Mouse (Mus musculus) lung, adult 2 months (tissue): ENCODE results near the gene Raf1. TPM values are rescaled to one million over a fixed set of nuclear protein-coding genes. Genes with fewer than 3 reads are reported as not detected.
A peak's percentile ranks its signal among the peaks of the same experiment; 100 is the strongest.

ENCODE experiments used
- DNase-seq: peaks from one replicate; pipeline ENCODE4 v3.0.0; 2022
- H3K4me1 ChIP-seq: fragments of 200-500 bp; 2 replicates; pipeline ENCODE4 v1.6.1; 2011; ENCODE audit warnings: low read length; ENCODE audit not compliant: control insufficient read depth, insufficient read depth
- H3K4me3 ChIP-seq: fragments of 200-500 bp; replicated peaks from 2 replicates; pipeline ENCODE3; 2011; ENCODE audit warnings: low read depth, mild to moderate bottlenecking, control low read depth, low read length; ENCODE audit errors: extremely low read depth
- CTCF ChIP-seq: fragments of 200-500 bp; IDR thresholded peaks from 2 replicates; pipeline ENCODE4 v1.5.1; 2011; ENCODE audit warnings: mild to moderate bottlenecking, low read length, control low read depth; ENCODE audit not compliant: insufficient read depth
- POLR2A ChIP-seq: fragments of 200-500 bp; IDR thresholded peaks from 2 replicates; pipeline ENCODE4 v1.6.1; 2011; ENCODE audit warnings: low read depth, mild to moderate bottlenecking, control low read depth, low read length, borderline replicate concordance; ENCODE audit errors: extremely low read depth
- WGBS: fragments of 180-500 bp; shearing (Covaris S2); methylation state at CpG from one replicate; pipeline ENCODE4 v1.1.7; 2018; 5-methylcytosine and 5-hydroxymethylcytosine counted together
- polyA plus RNA-seq: library from polyadenylated mRNA; depleted of rRNA; stranded (reverse); fragments of >200 nt; gene quantifications from 2 replicates; pipeline ENCODE4 v1.2.3, GENCODE M21; 2012; rRNA removed

Raf1 gene
- 98.6 and 131 TPM in 2 replicates for polyA plus RNA-seq

DNA sequence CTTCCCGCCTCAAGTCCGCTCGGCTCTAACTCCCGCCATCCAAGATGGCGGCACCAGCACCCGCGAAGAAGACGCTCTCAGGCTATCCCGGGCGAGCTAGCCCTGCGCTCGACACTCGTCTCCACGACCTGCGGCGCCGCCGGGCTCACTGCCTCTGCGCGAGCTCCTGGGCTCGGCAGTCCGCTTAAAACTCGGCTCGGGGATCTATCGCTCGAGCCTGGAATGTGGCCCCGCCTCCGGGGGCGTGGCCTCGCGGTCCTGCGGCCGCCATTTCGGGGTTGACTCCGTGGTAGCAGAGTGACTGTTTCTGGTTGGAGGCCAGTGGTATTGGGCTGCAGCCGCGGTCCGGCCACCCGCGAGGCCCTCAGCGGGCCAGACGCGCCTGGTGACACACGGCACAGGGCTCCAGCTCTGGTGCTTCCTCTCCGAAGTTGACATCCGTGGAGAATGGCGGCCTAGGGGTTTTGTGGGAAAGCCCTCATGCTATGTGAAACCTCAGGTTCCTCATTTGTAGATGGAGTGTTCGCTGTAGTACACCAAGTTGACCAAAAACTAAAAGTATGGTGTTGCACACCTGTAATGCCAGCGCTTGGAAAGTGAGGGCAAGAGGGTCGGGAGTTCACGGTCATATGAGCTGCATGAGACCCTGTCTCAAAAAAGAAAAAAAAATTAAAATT is at the start of gene Raf1:
Gene Raf1, minus strand, starts transcription at position 184 of the 677 bp plus-strand sequence.
- WGBS: 1% methylated on average over 51 of the region's 51 CpGs
- no peak for TF ChIP-seq CTCF
- TF ChIP-seq POLR2A: peak; percentile 85
- DNase-seq: peak; percentile 97
- peak within 1 kb of the TSS; percentile 99 for H3K4me3 ChIP-seq
- peaks cover 11% of the 10 kb centered on the region for H3K4me1 ChIP-seq

GRCm38 (mm10) chr6:115722246-115722645 is 45.8 kb upstream of the Raf1 start:
- 56% methylated on average over 5 of the region's 5 CpGs for WGBS
- Histone ChIP-seq H3K4me3 (no peak overlapping the region), H3K4me1 (peaks cover 3% of the 10 kb centered on the region; the same call in 1 of the 2 replicates)
- no peak for TF ChIP-seq POLR2A
- TF ChIP-seq CTCF: no peak
- no peak for DNase-seq

DNA sequence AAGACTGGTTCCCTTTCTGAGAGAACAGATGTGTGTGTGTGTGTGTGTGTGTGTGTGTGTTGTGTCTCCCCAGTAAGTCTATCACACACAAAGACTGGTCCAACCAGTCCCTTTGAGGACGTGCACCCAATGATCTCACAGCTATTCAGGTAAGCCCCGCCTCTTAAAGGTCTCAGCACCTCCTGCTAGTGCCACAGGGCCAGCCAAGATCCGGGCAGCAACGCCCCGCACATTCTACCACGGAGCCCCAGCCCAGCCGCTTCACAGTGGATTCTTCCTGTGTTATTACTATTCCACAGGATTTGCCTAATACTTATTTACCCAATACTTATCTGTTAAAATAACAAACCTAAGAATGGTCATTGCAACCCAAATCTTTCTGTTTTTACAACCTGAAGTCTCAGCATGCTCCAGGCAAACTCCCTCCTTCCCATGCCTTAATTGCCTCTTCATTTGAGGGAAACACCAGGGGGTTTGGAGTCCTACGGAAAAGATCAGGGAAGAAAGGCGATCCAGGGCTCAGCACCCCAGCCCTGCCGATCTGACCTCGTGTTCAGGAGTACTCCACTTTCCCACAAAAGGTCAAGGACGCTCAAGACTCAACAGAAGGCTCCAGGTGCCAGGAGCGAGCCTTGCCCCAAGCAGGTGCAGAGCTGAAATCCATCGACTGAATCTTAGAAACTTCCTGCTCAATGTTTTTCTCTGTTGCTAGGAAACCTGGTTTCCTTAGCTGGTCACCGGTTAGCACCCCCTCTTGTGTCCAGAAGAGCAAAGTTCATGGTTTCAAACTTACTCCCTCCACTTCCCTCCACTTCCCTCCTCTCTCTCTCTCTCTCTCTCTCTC is 41.5 kb upstream of the Raf1 start:
- peak overlapping the region; percentile 42 for H3K4me3 ChIP-seq
- peak; percentile 70 for DNase-seq
- TF ChIP-seq CTCF (no peak), POLR2A (0 out of 2 replicates have a peak, but pooled peaks have one; percentile 14)
- H3K4me1 ChIP-seq: peaks cover 3% of the 10 kb centered on the region; the same call in 1 of the 2 replicates
- WGBS: 3% methylated on average over 15 of the region's 15 CpGs

DNA sequence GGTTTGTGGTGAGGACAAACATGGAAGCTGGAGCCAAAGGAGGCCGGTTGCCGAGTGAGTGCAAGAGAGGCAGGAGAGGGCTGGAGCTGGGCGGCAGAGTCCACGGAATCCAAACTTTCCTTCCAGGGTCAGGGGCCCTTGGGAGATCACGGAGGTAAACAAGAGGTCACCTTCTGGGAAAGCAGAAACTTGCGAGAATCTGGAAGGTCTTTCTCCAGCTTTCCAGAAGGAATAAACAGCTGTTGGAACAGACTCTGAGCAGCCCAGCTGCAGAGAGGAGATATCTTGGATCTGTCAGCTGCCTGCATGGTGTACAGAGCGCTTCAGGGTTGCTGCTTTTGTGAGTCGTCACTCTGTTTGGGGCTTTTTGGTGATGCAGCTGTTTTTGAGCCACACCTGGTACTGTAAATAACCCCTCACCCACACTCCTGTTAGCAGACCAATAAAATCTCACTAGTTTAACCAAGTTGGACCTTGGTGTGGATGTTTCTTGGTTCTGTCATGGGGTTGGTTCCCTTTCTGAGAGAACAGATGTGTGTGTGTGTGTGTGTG is 40.7 kb upstream of the Raf1 start:
- no peak overlapping the region for H3K4me3 ChIP-seq
- TF ChIP-seq CTCF (no peak), POLR2A (no peak)
- peak; percentile 49 for DNase-seq
- 26% methylated on average over 8 of the region's 8 CpGs for WGBS
- H3K4me1 ChIP-seq: peaks cover 3% of the 10 kb centered on the region; the same call in 1 of the 2 replicates

DNA sequence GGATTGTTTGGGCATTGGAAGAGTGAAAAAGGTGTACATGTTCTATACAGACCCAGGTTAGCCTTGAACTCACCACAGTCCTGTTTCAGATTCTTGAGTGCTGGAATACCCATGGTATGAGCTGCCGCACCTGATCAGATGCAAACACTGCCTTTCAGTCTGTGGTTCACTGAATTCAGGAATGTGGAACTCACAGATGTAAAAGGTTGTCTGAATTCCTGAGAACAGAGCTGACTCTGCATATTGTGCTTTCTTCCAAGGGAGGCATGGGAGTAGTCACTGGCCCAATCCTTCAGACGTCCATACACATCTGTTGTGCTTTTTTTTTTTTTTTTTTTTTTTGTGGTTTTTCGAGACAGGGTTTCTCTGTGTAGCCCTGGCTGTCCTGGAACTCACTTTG is 34.8 kb upstream of the Raf1 start:
- Histone ChIP-seq H3K4me1 (no peaks in the 10 kb centered on the region), H3K4me3 (no peak overlapping the region)
- DNase-seq: no peak
- TF ChIP-seq POLR2A: no peak
- no peak for TF ChIP-seq CTCF
- WGBS: 75% methylated on average over 3 of the region's 3 CpGs

GRCm38 (mm10) chr6:115702901-115703300 is 26.5 kb upstream of the Raf1 start:
- WGBS: 65% methylated on average over 5 of the region's 5 CpGs
- DNase-seq: no peak
- Histone ChIP-seq H3K4me3 (no peak overlapping the region), H3K4me1 (peaks cover 3% of the 10 kb centered on the region; the same call in 1 of the 2 replicates)
- TF ChIP-seq POLR2A (no peak), CTCF (no peak)

- TF ChIP-seq POLR2A: no peak
- TF ChIP-seq CTCF: peak; percentile 29; the same call in 1 of the 2 replicates
- H3K4me3 ChIP-seq: no peak overlapping the region
- H3K4me1 ChIP-seq: peaks cover 4% of the 10 kb centered on the region; the same call in 1 of the 2 replicates
- DNase-seq: no peak
- WGBS: 61% methylated on average over 11 of the region's 11 CpGs
Observed at GRCm38 (mm10) chr6:115701302-115701701, 24.9 kb upstream of the Raf1 start.

- Histone ChIP-seq H3K4me3 (no peak overlapping the region), H3K4me1 (peaks cover 4% of the 10 kb centered on the region; the same call in 1 of the 2 replicates)
- 75% methylated on average over 1 of the region's 1 CpGs for WGBS
- TF ChIP-seq POLR2A (no peak), CTCF (no peak)
- DNase-seq: no peak
Observed at GRCm38 (mm10) chr6:115700778-115701177, 24.3 kb upstream of the Raf1 start.

DNA sequence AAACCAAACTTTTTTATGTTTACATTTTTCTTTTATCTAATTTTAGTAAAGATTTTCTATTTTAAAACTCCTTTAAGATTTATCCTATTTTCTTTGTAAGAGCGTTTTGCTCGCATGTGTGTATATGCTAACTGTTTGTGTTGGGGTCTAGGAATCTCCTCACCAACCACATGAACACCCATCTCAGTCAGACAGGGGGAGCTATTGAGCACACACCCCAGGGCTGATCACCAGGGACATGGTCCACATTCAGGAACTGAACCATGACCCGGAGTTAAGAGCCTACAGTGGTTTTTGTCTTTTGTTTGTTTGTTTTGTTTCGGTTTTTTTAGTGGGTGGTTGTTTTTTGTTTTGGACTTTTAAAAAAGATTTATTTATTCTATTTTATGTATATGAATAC is 22.3 kb upstream of the Raf1 start:
- 72% methylated on average over 4 of the region's 4 CpGs for WGBS
- Histone ChIP-seq H3K4me1 (peaks cover 7% of the 10 kb centered on the region), H3K4me3 (no peak overlapping the region)
- no peak for DNase-seq
- TF ChIP-seq POLR2A: no peak
- peak; percentile 70 for TF ChIP-seq CTCF
